Mouse (Mus musculus) adrenal gland, adult (tissue): ENCODE data around the gene Psmd9.

Experiments
- DNase-seq, 2 experiments: peaks; one replicate each; pipeline ENCODE4 v3.0.0; 2022 to 2023; ENCODE audit warnings: low spot score in 1 of 2; ENCODE audit not compliant: inconsistent age in 2 of 2

Psmd9 gene

GRCm38 (mm10) chr5:123149451-123150400 lies 19.5 kb upstream of the Psmd9 start:
- peak; percentile 90 to 96 for DNase-seq

GRCm38 (mm10) chr5:123150641-123151040 lies 18.6 kb upstream of the Psmd9 start:
- no peak for DNase-seq

- peak in 1 of 2 experiments; percentile 52 for DNase-seq
Measured at GRCm38 (mm10) chr5:123151077-123151476, 18.1 kb upstream of the Psmd9 start.

GRCm38 (mm10) chr5:123151707-123152362 lies 17.4 kb upstream of the Psmd9 start:
- DNase-seq: no peak

GRCm38 (mm10) chr5:123152901-123153300 lies 16.3 kb upstream of the Psmd9 start:
- no peak for DNase-seq

GRCm38 (mm10) chr5:123155425-123155824 lies 13.8 kb upstream of the Psmd9 start:
- peak in 1 of 2 experiments; percentile 71 for DNase-seq

DNA sequence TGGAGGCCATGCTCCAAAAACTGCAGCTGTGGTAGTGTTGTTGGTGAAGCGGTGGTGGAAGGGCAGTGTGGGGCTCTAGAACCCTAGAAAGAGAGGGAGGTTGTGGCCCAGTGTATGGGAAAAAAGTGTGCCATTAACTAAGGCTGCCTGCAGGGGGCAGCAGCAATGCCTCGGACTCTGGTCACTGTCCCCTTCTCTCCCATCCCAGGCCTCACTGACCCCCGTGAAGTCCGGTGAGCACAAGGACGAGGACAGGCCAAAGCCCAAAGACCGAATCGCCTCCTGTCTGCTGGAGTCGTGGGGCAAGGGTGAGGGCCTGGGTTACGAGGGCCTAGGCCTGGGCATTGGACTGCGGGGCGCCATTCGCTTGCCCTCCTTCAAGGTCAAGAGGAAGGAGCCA lies 12.4 kb upstream of the Psmd9 start:
- DNase-seq: peak in 1 of 2 experiments; percentile 53

- no peak for DNase-seq
Measured at GRCm38 (mm10) chr5:123157972-123158371, 11.2 kb upstream of the Psmd9 start.

DNA sequence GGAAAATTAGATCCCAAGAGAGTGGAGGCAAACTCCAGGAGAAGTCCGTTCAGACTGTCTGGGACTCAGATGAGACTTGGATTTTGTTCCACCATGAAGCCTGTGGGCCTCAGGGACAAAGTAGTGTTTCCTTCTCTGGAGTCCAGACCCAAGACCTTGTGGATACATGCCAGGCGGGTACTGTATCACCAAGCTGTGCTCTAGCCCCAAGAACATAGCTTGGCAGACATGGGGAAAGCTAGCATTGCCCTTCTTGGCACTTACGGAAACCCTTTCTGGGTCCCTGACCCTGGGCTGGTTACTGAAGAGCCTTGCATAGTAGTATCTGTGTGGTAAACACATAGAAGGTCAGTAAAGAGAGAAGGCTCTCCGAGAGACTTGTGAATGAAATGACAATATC lies 9.8 kb upstream of the Psmd9 start:
- DNase-seq: peak; percentile 78 to 90

DNA sequence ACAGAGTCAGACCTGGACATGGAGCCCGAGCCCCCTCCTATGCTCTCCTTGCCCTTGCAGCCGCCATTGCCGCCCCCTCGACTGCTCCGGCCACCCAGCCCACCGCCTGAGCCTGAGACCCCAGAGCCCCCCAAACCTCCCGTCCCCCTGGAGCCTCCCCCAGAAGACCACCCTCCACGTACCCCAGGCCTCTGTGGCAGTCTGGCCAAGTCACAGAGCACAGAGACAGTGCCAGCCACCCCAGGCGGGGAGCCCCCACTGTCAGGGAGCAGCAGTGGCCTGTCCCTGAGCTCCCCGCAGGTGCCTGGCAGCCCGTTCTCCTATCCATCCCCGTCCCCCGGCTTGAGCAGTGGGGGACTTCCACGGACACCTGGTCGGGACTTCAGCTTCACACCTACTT lies 9.3 kb upstream of the Psmd9 start:
- DNase-seq: no peak

DNA sequence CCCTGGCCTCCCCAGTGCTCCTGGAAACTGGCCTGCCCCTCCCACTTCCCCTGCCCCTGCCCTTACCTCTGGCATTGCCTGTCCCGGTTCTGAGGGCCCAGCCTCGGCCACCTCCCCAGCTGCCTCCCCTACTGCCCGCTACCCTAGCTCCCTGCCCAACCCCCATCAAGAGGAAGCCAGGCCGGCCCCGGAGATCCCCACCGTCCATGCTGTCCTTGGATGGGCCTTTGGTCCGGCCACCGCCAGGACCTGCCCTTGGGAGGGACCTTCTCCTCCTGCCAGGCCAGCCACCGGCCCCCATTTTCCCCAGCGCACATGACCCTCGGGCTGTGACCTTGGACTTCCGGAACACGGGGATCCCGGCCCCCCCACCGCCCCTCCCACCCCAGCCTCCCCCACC lies 8.9 kb upstream of the Psmd9 start:
- DNase-seq: peak; percentile 87 to 91

GRCm38 (mm10) chr5:123162942-123163341 lies 6.3 kb upstream of the Psmd9 start:
- peak in 1 of 2 experiments; percentile 45 for DNase-seq

- peak in 1 of 2 experiments; percentile 28 for DNase-seq
Measured at GRCm38 (mm10) chr5:123166437-123166836, 2.8 kb upstream of the Psmd9 start.

- no peak for DNase-seq
Measured at GRCm38 (mm10) chr5:123167591-123167990, 1.6 kb upstream of the Psmd9 start.

- peak in 1 of 2 experiments; percentile 43 for DNase-seq
Measured at GRCm38 (mm10) chr5:123170365-123170764, 1.2 kb downstream of the Psmd9 start.

GRCm38 (mm10) chr5:123171646-123172350 lies 2.6 kb downstream of the Psmd9 start:
- DNase-seq: peak; percentile 86 to 95

- DNase-seq: no peak
Measured at GRCm38 (mm10) chr5:123178792-123179191, 9.6 kb downstream of the Psmd9 start.

DNA sequence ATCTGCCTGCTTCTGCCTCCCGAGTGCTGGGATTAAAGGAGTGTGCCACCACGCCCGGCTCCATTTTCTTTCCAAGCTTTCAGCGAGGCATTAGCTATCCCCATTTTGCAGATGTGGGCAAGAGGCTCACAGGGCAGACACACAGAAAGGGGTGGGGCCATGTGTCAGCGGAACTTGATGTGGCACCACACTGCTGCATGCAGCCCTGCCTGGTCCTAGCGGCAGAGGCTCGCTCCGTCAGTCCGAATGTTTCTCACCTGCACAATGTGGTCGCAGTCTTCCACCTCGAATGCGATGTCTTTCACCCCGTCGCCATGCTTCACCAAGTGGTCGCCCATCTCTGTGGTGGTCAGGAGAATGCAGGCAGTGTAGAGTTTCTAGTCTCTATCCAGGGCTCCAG lies 11.2 kb downstream of the Psmd9 start:
- no peak for DNase-seq

DNA sequence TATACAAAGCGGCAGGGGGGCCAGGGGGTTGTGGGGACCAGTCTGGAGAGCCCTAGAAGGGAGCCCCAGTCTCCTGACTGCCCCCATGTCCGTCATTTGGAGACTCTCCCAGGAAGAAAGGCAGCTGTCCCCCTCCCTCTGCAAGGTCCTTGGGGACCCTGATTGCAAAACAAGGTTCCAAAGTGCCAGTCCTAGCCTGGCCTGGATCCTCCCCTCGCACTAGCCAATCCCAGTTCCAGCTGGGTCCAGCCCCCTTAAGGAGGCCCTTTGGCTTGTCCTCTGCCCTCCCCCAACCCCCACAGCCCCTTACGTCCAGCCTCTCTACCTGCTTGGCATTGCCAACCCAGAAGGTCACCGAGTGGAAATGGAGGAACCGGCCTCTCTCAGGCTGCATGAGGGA lies 12.3 kb downstream of the Psmd9 start:
- DNase-seq: peak in 1 of 2 experiments; percentile 45

GRCm38 (mm10) chr5:123182651-123183050 lies 13.4 kb downstream of the Psmd9 start, which contains the start of gene Hpd:
Gene Hpd (minus strand): TSS chr5:123182727.
- DNase-seq: no peak

GRCm38 (mm10) chr5:123185966-123186365 lies 16.8 kb downstream of the Psmd9 start:
- DNase-seq: peak; percentile 52 to 62
